Mouse (Mus musculus): ENCODE results near the gene Cldn15.
"Not testable (repeated sequence)": the region's sequence is repeated elsewhere in the genome, so short reads cannot be mapped to it uniquely, and the experiment has no call there.

Gene Cldn15

DNA sequence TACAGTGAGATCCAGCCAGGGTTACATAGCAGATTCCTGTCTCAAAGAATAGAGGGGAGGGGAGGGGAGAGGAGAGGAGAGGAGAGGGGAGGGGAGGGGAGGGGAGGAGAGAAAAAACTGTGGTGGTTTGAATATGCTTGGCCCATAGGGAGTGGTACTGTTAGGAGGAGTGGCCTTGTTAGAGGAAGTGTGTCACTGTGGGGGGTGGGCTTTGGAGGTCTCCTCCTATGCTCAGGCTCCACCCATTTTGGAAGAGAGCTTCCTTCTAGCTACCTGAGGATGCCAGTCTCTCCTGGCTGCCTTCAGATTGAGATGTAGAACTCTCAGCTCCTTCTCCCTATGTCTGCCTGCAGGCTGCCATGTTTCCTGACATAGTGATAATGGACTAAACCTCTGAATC is 18.5 kb upstream of the Cldn15 start:
- DNase-seq (ENCODE audit: extremely low read depth, insufficient read length, low spot score), result no peak

DNA sequence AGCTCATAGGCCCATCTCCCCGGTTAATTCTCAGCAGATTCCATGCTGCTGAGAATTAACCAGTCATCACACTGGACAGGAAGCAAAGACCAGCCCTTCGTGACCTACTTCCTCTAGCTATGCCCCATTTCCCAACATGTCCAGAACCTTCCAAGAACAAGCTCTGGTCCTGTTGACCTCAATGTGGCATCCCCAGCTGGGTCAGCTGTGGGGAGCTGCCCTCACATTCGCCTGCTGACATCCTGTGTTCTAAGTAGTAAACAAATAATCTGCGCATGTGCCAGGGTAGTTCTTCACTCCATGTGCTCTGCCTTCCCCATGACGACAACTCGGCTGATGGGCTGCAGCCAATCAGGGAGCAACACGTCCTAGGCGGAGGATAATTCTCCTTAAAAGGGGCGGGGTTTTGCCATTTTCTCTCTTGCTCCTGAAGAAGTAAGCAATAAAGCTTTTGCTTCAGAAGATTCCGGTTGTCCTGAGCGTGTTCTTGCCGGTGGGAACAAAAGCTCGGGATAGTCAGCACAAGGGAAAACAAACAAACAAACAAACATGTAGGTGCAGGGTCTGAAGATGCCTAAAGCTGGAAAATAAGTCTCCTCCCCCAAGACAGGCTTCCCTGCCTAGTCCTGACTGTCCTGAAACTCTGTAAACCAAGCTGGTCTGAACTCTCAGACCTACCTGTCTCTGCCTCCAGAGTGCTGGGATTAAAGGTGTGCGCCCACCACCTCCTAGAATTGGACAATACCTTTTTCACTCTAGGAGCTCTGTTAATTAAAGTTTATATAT is 16.7 kb upstream of the Cldn15 start:
- DNase-seq (ENCODE audit: extremely low read depth, insufficient read length, low spot score), result not testable (repeated sequence)

DNA sequence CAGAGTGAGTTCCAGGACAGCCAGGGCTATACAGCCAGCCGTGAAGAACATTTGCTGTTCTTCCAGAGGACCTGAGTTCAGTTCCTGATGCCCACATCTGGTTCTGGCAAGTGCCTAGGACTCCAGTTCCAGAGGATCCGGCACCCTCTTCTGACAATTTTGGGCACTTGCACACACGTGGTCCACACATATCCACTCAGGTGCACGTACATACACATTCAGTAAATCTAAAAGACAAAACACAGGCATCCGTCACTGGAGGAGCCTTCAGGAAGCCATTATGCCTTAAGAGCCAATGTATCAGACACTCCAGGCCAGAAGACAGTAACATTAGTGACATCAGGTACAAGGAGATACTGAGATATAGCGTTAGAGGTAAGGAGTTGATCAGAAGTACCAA is 15.9 kb upstream of the Cldn15 start:
- DNase-seq (ENCODE audit: extremely low read depth, insufficient read length, low spot score), result no peak

DNA sequence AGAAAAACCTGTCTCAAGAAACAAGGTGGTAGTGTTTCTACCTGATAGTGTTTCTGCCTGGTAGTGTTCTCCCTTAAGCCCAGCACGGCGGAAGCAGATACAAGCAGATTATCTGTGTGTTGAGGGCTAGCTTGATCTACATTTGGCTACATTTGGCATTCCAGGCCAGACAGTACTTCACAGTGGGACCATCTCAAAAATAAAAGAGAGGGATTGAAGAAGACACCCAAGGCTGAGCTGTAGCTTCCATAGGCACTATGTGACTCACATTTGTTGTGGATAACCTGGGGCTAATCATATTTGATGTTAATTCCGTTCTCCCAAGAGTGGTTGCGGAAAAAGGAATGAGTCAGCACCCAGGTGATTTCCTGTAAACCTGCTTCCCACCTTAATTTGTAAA is 14.3 kb upstream of the Cldn15 start:
- no peak for DNase-seq (ENCODE audit: extremely low read depth, insufficient read length, low spot score)

DNA sequence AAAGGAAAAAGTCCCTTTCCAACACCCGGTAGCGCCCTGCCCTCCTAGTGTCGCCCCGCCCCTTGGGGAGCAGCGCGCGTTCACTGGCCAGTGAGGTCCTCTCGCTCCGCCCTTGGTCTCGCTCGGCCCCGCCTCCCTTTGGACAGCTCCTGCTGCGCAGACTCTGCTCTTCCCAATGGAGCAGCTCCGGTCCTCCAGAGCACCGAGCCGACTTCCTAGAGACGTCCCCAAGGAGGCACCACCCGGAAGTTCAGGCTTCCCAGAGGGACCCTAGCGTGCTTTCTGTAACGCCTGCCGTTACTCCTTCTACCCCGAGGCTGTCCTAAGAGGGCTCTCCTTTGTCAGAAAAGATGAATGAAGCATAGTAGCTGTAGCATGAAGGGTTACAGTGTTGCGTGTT is 13.4 kb upstream of the Cldn15 start, which contains the start of gene Fis1:
Gene Fis1, plus strand, starts transcription at position 261 of the 400 bp plus-strand sequence.
- DNase-seq (ENCODE audit: extremely low read depth, insufficient read length, low spot score), result peak; percentile 95

DNA sequence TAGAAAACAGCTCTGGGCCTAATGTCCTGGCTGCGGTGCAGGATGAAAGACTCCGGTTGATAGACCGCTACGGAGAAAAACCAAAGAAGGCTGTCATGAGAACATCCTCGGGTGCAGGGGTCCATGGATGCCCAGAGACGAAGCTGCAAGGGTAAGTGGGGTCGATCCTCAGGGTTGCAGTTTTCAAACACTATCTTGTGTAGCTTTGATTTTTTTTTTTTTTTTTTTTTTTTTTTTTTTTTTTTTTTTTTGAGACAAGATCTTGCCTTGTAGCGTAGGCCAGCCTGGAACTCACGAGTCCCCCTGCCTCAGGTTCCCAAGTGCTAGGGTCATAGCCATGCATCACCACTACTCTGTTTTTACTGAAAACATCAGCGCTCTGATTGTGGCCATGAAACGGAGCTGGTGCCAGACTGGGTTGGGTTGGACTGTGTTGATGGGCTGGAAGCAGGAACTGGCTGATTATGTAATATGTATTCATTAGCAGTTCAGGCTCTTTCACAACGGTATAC is 12.9 kb upstream of the Cldn15 start:
- DNase-seq (ENCODE audit: extremely low read depth, insufficient read length, low spot score), result peak; percentile 34

DNA sequence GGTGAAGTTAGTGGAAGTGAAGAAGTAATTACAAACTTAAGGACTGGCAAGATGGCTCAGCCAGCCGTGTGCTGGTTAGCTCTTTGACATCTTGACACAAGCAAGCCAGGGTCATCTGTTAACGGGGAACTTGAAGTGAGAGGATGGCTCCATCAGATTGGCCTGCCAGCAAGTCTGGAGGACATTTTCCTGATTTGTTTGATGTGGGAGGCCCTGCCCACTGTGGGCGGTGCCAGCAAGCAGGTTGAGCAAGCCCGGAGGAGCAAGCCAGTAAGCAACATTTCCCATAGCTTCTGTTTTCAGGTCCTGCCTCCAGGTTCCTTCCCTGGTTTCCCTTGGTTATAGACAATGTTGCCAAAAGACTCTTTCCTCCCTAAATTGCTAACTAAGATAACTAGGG is 10.8 kb upstream of the Cldn15 start:
- DNase-seq (ENCODE audit: extremely low read depth, insufficient read length, low spot score), result no peak

DNA sequence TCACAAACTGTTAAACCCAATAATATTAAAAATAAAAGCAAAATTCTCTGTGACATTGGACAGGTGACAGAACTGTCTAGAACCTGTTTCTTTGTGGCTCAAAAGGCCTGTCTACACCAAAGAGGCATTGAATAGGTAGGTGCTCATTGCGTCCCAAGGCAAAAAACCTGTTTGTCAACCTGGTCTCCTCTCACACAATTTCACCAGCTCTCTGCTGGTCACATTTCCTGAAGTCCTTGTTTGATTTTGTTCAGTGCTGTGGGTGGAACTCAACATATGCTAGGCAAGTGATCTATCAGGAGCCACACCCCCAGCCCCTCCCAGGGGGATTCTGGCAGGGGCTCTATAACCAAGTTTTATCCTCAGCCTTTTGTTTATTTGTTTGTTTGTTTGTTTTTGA is 9.2 kb upstream of the Cldn15 start:
- no peak for DNase-seq (ENCODE audit: extremely low read depth, insufficient read length, low spot score)

DNA sequence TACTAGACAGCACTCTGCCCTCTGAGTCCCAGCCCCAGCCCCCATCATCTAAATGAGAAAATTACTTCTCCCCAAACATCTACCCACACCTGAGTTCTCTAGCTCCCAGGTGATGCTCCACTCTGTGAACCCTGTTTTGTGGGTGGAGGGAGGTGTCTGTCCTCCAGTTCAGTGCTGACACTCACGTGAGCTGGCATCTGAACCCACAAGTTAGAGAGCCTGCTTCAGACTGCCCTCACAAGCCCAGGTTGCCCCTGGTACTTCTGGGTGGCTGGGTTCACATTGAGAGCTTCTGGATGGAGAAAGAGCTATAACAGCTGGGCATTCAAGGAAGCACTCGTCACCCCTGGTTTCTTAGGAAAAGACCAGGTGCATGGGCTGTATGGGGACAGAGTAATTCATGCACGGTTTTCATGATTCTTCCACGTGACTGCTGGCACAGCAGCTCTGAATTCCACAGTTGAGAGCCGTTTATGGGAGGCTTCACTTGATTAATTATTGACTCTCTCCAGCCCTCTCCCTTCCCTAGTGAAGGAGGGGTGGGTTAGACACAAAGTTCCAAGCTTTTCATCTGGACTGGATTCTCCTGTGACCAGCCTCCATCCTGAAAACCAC is 7.3 kb upstream of the Cldn15 start:
- no peak for DNase-seq (ENCODE audit: extremely low read depth, insufficient read length, low spot score)

DNA sequence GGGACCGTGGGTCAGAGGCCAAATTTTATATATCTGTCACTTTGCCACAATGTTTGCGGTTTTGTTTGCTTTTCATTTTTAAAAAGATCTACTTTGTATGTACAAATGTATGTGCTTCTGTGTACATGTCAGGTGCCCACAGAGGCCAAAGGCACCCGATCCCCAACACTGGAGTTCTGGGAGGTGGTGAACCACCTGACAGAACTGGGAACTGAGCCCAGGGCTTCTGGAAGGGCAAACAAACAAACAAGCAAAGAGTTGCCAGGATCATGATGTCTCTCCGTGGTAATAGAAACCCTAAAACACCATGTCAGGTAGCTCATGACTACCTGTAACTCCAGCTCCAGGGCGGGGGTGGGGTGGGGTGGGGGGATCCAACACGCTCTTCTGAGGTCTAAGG is 6.4 kb upstream of the Cldn15 start:
- no peak for DNase-seq (ENCODE audit: extremely low read depth, insufficient read length, low spot score)

DNA sequence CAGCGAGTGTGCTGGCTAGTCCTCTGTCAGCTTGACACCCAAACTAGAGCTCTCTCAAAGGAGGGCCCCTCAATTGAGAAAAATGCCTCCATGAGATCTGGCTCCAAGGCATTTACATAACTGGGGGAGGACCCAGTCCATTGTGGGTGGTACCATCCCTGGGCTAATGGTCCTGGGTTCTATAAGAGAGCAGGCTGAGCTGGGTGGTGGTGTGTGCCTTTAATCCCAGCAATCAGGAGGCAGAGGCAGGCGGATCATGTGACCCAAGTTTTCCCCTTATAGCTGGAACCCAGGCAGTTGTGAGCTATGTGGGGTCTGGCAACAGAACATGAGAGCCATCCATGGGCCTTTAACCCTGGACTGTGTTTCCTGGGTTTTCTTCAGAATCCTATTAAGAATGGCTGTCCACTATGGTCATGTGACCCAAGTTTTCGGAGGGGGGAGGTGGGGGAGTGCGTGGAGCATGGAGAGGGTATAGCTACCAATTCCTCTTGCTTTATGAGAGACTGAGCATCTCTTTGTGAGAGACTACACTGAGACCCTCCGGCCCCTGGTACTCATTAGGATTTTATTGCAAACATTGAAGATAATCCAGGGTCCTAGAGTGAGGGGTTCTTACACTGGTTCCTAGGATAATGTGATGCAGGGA is 5.0 kb upstream of the Cldn15 start:
- DNase-seq (ENCODE audit: extremely low read depth, insufficient read length, low spot score), result no peak

DNA sequence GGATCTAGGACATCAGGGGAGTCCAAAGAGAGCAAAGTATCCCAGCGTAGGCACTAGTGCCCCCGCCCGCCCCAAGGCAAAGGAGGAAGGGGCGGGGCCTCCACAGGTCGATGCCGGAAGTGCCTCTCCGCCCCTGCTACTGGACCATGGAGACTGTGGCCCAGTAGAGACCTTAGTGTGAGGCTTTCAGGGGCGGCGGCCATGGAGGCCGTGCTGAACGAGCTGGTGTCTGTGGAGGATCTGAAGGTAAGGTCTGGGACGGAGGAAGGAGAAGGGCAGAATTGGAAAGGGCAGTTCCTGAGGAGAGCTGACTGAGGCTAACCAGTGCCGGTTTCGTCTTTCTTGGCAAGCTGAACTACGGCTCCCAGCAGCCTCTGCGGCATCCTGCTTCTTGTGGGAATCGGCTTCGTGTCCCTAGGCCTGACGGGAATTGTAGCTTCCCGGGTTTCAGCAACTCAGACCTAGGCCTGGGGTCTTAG is 4.4 kb upstream of the Cldn15 start:
- DNase-seq (ENCODE audit: extremely low read depth, insufficient read length, low spot score), result peak; percentile 90

DNA sequence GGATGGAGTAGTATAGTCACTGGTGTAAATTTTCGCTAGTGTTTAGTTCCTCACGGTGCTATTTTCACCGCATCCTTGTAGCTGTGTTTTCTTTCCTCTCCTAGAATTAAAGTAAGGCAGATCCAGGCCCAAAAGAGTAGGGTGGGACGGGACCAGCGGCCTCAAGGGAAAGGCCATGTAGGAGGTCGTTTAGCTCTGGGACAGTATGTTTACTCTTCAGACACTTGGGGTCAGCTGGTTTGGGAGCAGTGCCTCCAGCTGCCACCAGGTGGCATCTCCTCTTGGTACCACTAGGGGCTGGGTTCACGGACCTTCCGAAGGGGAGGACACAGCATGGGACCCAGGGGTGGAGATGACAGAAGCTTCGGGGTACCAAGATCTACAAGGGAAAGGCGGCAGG is 3.9 kb upstream of the Cldn15 start:
- DNase-seq (ENCODE audit: extremely low read depth, insufficient read length, low spot score), result peak; percentile 53

DNA sequence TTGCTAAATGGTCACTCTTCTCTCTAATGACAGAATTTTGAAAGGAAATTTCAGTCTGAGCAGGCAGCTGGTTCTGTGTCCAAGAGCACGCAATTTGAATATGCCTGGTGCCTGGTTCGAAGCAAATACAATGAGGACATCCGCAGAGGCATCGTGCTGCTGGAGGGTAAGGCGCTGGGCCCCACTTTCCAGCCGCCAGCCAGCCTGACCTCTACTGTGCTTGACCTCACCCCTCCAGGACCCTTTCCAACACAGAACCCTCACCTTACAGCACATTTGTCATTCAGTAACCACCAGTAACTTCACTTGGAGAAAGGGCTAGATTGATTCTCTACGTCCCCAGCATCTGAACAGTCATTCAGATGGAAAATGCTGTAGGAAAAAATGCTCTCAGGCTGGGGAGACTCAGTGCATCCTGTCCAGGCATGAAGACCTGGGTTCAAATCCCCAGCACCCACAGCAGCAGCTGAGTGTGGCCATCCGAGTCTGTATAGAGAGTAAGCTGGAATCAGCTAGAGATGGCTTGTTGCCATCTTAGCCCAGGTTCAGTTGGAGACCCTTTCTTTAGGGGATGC is 3.4 kb upstream of the Cldn15 start:
- no peak for DNase-seq (ENCODE audit: extremely low read depth, insufficient read length, low spot score)

DNA sequence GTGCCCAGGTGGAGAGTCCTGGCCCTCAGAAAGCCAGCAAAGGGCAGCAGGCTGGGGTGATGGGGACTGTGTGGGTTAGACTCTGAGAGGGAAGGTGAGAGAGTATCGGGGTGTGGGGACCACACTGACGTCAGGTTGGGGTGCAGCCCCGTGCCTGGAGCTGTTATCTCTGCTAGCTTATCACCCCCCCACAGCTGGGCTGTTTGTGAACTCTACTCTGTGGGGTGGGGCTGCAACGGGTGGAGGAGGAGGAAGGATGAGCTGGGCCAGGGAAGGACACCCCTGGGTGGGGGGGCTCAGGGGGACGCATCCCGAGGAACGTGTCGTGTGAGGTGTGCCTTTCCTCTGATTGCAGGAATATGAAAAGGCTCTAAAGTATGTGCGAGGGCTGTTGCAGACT is 1.2 kb upstream of the Cldn15 start:
- DNase-seq (ENCODE audit: extremely low read depth, insufficient read length, low spot score), result no peak

DNA sequence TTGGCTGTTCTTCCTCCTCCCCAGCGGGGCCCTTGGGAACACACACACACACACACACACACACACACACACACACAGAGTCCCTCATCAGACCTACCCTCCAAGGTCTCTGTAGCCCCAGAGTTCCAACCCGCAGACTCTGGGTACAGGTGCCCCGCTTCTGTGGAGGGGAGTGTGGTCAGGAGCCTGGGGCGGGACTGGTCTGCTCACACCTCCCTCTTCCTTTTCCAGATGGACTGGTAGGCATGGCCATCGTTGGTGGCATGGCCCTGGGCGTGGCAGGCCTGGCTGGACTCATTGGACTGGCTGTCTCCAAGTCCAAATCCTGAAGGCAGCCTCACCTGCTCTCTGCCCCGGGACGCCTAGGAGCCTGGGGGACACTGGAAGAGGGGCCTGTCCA is 730 bp upstream of the Cldn15 start:
- no peak for DNase-seq (ENCODE audit: extremely low read depth, insufficient read length, low spot score)

DNA sequence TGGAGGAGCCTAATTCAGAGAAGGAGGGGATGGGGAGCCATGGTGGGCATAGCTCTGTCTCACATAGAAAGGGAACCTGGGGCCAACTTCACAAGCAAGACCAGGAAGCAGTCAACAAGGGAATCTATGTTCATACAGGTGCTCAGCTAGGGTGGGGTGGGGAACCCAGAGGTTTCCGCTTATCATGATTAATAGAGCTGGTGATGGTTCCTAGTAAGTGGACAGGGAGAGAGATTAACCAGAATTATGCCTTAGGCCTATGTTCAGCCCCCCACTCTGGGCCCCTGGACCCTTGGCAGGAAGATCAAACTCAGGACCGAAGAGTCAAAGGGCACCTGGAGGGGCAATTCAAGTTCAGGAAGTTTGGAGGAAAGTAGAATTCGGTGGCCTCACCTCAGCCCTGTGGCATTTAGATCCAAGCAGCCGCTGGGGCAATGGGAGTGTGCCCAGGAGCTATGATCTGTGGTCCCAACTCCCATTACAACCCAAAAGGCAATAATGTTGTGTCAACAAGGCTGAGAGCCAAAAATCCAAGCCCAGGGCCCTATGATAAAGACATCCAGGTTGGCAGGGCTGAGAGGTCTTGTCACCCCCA is 542 bp downstream of the Cldn15 start:
- no peak for DNase-seq (ENCODE audit: extremely low read depth, insufficient read length, low spot score)

DNA sequence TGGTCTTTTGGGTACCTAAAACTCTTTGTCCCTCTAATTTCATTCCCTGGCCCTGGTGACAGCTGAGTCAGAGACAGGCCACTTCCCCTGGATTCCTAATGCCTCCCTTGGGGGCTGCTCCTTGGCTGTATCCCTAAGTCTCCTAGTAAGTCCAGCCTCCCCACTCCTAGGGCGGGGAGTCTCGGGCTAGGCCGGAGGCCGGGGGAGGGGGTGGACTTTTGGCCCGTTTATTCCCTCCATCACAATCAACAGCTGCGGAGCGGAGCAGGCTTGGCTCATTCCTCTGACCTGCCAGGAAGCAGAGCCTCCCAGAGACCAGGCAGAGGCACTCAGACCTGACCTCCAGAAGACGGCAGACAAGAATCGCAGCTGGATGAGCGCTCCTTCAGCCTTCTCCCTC is 1.2 kb downstream of the Cldn15 start:
- DNase-seq (ENCODE audit: extremely low read depth, insufficient read length, low spot score), result peak; percentile 54

DNA sequence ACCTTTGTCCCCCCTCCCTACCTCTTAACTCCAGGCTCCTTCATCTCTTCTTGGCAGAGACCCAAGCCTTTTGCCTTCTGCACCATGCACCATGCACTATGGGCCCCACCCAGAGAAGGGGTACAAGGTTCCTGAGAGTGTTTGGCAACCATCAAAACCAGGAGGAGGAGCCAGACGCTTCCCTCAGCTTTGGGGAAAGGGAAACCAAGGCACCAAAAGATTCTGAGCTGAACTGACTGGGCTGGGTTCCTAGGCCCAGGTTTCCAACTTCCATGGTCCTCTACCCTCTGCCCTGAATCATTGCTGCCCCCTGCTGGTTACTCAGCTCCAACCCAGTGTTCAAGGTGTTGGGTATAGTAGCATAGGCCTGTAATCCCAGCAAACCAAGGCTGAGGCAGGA is 4.3 kb downstream of the Cldn15 start:
- no peak for DNase-seq (ENCODE audit: extremely low read depth, insufficient read length, low spot score)

DNA sequence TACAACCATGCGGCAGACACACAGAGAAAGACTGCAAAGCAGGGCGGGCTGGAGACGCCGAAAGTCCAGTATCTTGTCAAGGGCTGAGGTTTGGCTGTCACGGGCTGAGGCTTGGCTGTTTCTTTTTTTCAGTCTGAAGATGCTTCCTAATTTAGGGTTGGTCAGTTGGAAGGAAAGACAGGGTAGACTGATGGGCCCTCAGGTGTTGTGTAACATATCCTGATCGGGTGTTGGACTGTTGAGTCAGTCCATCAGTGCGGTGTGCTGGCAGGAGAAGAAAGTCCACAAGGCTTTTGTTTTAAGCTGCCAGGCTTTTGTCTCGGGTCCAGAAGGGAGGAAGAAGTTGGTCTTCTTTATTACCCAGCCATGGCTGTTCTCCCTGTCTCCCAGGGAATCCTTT is 7.3 kb downstream of the Cldn15 start:
- no peak for DNase-seq (ENCODE audit: extremely low read depth, insufficient read length, low spot score)

DNA sequence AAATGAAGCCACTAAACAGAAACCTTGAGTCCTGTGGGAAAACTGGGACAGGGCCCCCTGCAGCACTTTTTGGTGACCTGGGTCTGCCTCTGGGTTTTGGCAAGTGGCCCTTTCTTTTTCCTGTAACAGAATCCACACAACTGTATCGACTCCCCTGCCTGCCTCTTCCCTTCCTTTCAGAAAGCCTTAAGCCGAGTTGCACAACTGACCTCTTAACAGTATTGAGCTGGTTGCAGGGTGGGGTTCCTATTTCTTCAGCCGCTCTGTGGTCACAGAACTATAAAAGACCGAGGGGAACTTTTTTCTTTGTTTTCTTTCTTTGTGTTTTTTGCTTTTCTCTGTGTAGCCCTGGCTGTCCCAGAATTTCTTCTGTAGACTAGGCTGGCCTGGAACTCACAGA is 11.4 kb downstream of the Cldn15 start:
- no peak for DNase-seq (ENCODE audit: extremely low read depth, insufficient read length, low spot score)

Data from 3134 (cell line).